Mouse (Mus musculus) cortical plate, adult 2 months (tissue): ENCODE measurements at regions not wholly inside any gene's neighbourhood (a gene's known extent, or its start where the extent isn't known, plus 50 kb on each side); places are given as distances from the start of the nearest gene placed in this dataset.

Experiments used
- CTCF ChIP-seq: fragments of 200-500 bp; IDR thresholded peaks from 2 replicates; pipeline ENCODE4 v1.5.1; 2011; ENCODE audit warnings: mild to moderate bottlenecking, control low read depth, low read length; ENCODE audit not compliant: insufficient read depth; ENCODE audit errors: extremely low read depth
- POLR2A ChIP-seq: fragments of 200-500 bp; IDR thresholded peaks from 2 replicates; pipeline ENCODE4 v1.6.1; 2011; ENCODE audit warnings: mild to moderate bottlenecking, low read length, control low read depth; ENCODE audit not compliant: insufficient read depth; ENCODE audit errors: extremely low read depth

GRCm38 (mm10) chr11:56256356-56256755, 215.5 kb upstream of the Nmur2 start:
- no peak for TF ChIP-seq CTCF
- TF ChIP-seq POLR2A = no peak
